Mouse (Mus musculus) cerebellum, adult 8-10 months (tissue): ENCODE results near the gene Nfatc4.

Experiments
- DNase-seq: peaks from one replicate; pipeline ENCODE4 v3.0.0; 2022

Gene Nfatc4

GRCm38 (mm10) chr14:55854406-55855100 lies 31.6 kb downstream of the Nfatc4 start:
- DNase-seq, result no peak

GRCm38 (mm10) chr14:55855101-55855561 lies 32.2 kb downstream of the Nfatc4 start:
- no peak for DNase-seq

GRCm38 (mm10) chr14:55857588-55857987 lies 34.6 kb downstream of the Nfatc4 start:
- DNase-seq, result no peak

GRCm38 (mm10) chr14:55862186-55862585 lies 39.2 kb downstream of the Nfatc4 start:
- no peak for DNase-seq

- DNase-seq, result no peak
These were observed 40.0 kb downstream of the Nfatc4 start for GRCm38 (mm10) chr14:55862970-55863369.

- DNase-seq, result peak; percentile 79
These were observed 40.8 kb downstream of the Nfatc4 start for GRCm38 (mm10) chr14:55863773-55864172.

- DNase-seq, result peak; percentile 70
These were observed 44.0 kb downstream of the Nfatc4 start for GRCm38 (mm10) chr14:55866962-55867361.

- DNase-seq, result no peak
These were observed 45.5 kb downstream of the Nfatc4 start for GRCm38 (mm10) chr14:55868230-55869026.

GRCm38 (mm10) chr14:55869538-55869937 lies 46.6 kb downstream of the Nfatc4 start:
- DNase-seq, result no peak

GRCm38 (mm10) chr14:55872039-55872438 lies 49.1 kb downstream of the Nfatc4 start:
- DNase-seq, result peak; percentile 20

GRCm38 (mm10) chr14:55872551-55872950 lies 49.6 kb downstream of the Nfatc4 start:
- peak; percentile 26 for DNase-seq

- no peak for DNase-seq
These were observed 50.3 kb downstream of the Nfatc4 start for GRCm38 (mm10) chr14:55873242-55873713.

- peak; percentile 94 for DNase-seq
These were observed 51.1 kb downstream of the Nfatc4 start for GRCm38 (mm10) chr14:55873714-55874683.

GRCm38 (mm10) chr14:55877469-55878315 lies 54.7 kb downstream of the Nfatc4 start:
- peak; percentile 49 for DNase-seq

GRCm38 (mm10) chr14:55878316-55878940 lies 55.5 kb downstream of the Nfatc4 start:
- DNase-seq, result peak; percentile 19

- peak; percentile 65 for DNase-seq
These were observed 56.7 kb downstream of the Nfatc4 start for GRCm38 (mm10) chr14:55879623-55880022.

GRCm38 (mm10) chr14:55880982-55881381 lies 58.0 kb downstream of the Nfatc4 start:
- DNase-seq, result no peak

- DNase-seq, result peak; percentile 95
These were observed 59.3 kb downstream of the Nfatc4 start for GRCm38 (mm10) chr14:55882171-55882641.

GRCm38 (mm10) chr14:55883149-55883661 lies 60.3 kb downstream of the Nfatc4 start:
- DNase-seq, result peak; percentile 69
